Mouse (Mus musculus) frontal cortex, postnatal 14 days (tissue): ENCODE measurements around the gene Sash1.
"Not testable (repeated sequence)": the region's sequence is repeated elsewhere in the genome, so short reads cannot be mapped to it uniquely, and the experiment has no call there.

ENCODE experiments used
- DNase-seq, 2 experiments: peaks; one replicate each; pipeline ENCODE4 v3.0.0; 2022; ENCODE audit warnings: low spot score in 2 of 2

Gene Sash1

DNA sequence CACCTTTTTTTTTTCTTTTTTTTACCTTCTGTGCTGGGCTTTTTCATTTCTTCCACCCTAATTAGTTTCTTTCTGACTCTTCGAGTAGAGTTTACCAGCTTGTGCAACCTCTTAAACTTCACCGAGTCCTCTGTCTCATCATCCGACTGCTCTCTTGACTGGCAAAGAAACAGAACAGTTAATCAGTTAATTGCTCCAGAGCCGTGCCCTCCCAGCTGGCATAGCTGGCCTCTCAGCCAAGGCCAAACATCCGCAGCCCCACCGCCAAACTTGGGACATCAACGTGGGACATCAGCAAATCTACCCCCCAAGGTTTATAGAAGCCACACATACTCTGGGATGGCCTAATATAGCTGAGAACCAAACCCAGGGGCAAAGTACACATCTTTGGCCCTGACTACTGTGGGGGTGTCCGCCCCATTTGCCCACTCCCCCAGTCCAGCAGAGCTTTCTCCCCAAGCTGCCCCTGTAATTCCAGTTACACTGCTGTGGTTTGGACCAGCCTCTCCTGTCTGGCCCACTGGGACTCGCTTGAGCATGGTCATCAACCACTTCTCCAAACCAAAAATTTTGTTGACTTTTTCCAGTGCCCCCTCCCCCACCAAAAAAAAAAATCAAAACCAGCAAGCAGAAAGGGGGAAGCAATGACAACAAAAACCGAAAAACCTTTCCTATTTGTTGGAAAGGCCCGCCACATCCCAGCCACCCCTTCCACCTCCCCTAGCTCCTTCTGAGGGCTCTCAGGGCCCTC is 129.1 kb downstream of the Sash1 start:
- DNase-seq: no peak

DNA sequence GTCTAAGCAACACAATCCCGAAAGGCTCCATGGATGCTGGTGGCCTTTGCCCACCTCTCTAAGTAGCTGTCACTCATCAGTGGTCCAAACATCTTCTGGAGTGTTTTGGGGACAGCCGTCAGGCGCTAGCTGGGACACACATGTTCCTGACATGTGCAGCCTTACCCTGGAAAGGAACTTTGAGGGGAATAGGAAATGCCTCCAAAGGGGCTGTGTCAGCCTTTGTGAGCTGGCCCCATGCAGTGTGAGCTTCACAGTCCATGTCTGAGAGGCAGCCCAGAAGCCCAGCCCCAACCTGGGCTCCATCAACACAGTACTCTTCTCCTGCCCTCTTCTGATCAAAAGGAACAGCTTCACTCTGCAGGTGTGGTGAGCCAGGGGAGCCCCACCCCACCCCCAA is 132.5 kb downstream of the Sash1 start:
- no peak for DNase-seq

DNA sequence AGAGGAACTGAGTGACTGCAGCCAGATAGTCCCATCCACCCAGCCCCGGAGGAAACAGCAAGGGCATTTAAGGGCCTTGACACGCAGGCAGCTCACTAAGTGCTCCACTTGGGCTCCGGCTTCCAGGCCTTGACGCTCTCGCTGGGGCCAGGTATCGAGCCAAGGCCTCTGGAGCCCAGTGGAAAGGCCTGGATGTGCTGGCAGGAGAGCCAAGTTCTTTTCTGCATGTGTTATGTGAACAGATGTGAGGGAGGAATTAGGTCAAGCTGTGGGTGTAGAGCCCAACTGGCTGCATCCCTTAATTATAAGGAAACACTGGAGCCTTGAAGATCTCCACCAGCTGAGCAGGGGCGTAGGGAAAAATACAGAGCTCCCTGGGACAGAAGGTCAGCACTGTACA is 133.4 kb downstream of the Sash1 start:
- DNase-seq: peak in 1 of 2 experiments; percentile 51

DNA sequence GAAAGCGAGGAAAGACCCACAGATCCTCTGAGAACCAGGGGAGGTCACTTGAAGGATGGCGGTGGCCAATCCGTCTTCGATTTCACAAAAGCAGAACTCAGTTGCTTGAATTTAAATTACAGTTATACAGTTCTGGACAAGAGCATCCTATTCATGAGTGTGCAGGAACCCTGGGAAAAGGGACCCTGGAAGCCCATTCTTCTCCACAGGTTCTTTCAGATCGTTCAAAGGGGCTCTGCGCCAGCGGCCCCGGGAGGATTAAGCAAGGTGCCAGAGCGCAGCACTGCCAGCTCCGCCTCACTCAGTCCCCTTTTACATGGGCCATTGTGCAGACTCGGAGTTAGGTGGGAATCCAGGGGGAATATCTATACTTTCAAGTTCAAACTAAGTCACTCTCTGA is 136.3 kb downstream of the Sash1 start:
- no peak for DNase-seq

DNA sequence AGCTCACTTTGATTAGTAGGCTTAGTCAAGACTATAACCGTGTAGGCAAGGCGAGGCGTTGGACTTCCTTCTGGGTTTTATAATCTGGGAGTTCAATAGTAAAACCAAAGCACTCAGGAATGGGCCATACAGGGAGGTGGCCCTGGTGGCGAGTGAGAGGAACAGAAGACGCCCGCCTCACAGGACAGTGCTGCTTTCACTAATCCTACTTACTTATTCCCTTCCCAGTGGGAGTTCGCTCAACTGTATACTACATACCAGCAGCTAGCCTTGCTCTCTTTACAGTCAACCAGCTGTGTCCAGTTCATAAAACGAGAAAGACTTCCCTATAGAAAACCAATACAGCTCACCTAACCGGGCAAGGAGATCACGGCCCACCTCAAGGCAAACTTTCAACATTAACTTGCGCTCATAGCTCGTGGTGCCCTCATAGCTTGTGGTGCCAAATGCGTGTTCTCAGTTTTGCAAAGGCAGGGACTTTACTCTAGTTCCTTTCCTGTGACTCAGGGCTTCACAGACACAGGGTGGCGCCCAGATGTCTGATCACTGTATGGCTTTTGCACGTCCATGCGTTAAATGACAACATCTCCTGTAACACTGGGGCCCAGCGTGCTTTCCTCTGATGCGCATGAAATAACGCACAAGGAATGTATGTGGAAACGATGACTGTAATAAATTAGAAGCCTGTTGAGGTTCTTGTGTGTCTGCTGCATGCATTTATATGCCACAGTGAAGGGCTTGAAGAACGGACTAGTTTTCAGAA is 138.2 kb downstream of the Sash1 start:
- DNase-seq: no peak

DNA sequence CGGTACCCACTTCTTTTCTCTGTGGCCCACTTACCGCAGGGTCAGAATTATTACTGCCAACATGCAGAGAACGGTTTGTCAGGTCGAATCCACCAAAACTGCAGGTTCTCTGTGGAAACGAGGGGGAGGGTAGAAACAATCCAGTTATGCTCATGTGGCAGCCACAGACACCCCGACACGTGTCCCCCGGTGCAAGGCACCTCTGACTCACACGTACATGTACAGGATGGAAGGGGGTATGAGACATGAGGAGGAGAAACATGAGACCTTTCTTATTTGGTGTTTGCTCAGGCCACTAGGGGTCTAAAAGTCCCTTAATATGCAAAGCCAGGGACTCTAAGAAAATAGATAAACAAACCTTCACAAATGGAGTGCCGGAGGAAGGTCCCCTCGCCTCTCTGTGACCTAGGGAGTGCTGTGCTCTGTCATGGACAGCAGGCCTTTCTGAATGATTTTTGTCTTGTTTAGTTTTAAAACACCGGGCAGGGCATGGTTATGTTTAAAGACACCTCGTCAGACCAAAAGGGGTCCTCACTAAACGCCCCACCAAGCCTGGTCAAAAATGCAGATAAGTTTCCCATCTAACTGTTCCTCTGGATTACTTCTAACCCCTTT is 139.7 kb downstream of the Sash1 start:
- DNase-seq: no peak

DNA sequence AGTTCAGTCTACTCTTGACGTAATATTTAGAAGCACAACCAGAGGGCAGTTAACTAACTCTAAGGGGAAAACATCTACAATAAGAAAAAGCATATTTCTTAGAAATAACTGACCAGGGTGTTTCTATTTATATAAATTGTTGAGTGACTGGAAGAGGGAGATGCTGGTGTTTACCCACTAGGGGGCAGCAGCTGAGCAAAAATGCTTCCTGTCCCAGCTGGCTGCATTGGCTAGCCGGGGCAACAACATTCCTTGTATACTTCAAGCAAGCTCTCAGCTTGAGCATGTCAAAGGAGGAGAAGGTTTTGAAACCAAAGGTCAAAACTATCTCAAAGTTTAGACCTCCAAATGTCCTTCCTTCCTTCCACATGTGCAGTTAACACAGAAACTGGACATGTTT is 143.0 kb downstream of the Sash1 start:
- DNase-seq: peak in 1 of 2 experiments; percentile 44

DNA sequence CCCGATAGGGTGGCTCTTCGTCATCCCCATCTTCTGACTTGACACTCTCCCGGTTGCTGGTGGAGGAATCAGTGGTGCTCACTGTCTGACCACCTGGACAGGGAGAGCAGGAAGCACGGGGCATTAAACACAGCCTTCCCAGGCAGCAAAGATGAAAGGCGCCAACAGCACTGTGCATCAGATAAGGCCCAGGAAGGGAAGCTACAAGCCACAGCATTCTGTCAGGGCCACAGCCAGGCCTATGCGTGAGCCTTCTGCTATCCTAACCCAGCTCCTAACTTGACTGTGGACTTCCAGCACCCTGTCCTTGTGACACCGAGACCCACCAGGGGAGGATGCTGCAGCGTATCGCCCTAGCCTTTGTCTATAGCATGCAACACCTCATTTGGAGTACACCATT is 144.4 kb downstream of the Sash1 start:
- DNase-seq: no peak

DNA sequence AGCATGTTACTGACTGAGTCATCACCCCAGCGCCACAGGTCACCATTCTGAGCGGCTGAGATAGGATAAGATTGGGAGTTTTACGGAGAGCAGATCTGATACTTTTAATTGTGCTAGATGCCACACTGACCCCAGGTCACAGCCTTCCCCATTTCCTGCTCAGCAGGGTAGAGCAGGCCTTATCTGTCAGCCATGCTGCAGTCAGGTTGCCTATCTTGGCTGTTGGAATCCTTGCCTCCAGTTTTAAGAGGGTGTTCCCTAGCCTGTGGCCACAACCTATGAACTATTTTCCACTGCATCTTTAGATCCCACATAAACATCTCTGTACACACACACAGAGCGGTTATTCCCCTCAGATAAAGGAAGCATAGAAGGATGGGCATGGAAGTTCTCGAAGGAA is 145.1 kb downstream of the Sash1 start:
- DNase-seq: no peak

DNA sequence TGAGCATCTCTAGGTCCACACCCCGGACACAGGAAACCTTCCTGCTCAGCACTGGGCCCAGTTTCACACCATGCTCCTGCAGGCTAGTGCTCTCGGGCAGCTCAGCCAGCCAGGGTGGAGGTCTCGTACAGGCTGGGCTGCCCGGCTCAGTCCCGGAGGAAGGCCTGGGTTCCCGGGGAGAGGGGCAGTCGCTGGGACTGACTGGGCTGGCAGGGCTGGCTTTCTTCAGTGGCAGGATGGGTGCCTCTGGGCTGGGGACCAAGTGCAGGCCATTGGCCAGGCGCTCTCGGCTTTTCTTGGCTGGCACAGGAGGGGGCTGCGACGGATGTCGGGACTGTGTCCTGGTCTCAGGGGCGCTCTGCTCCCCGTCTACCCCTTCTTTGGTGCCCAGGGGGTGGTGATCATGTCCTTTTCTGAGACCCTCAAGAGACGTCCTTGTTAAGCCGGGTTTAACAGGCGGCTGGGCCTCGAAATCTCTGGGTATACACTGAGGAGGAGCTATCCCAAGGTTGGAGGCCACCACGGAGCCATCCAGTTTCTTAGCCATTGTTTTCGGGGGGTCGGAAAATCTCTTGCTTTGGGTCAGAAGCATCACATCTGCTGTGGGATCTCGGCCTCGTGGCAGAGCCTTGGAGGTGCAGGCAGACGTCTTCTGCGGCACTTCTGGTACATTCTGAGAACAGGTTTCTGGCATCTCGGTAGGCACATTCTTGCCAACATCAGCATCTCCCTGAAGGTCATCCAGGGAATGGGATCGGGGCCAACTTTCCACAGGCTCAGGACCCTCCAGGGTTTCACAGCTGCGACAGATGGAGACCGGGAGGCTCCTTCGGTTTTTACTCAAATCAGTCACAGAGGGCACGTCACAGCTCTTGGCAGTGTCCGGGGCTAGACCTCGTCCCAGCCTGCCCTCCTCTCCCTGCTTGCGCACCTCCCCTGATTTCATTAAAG is 156.2 kb downstream of the Sash1 start:
- no peak for DNase-seq

DNA sequence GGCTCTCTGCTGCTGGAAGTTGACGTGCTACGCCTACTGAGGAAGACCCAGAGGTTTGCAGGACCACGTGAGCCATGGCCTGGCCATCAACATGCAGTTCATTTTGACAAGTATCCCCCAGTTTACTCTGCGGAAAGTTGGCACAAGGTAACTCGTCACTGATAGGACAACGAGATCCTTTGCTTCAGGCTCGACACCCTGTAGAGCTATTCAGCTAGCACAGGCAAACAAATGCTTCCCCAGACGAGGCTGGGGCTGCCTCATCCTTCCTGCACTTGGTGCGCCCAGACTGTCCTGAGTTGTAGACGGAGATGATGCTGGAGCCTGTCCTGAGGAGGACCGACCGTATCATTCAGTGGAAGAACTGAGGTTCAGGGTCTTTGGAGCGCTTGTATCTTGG is 166.5 kb downstream of the Sash1 start:
- DNase-seq: no peak

DNA sequence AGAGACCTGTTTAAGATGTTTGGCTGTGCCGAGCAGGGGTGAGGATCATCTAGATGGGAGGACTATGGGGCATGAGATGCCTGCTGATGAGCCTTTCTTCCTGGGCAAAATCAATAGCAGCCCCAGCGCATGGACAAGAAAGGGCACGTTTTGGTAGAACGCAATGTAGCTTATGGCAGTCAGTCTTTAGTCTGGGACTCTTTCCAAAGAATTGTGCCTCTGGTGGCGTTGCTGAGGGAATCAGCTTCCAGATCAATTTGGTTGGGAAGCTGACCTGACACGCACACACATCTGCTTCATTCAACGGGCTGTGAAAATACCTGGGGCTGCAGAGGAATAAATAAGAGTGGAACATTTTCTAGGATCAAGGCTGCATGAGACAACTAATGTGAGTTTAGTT is 167.0 kb downstream of the Sash1 start:
- DNase-seq: no peak

DNA sequence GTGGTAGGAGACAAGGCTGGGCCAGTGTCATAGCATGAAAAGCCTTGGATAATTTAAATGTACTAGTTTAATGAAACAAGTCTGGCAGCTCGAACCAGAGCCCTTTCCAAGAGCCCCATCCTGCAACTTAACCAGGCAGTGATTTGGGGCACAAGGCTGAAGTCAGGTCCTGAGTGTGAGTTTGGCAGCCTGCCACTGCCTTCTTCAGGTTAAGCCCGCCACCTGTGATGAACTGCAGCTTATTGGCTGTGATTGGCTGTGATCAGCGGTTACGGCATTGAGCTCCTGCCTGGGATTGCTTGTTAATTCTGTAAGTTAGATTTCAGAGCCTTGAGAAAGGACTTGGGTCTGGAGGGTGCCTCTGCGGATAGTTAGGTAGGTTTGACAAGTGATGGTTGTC is 168.7 kb downstream of the Sash1 start:
- DNase-seq: no peak

DNA sequence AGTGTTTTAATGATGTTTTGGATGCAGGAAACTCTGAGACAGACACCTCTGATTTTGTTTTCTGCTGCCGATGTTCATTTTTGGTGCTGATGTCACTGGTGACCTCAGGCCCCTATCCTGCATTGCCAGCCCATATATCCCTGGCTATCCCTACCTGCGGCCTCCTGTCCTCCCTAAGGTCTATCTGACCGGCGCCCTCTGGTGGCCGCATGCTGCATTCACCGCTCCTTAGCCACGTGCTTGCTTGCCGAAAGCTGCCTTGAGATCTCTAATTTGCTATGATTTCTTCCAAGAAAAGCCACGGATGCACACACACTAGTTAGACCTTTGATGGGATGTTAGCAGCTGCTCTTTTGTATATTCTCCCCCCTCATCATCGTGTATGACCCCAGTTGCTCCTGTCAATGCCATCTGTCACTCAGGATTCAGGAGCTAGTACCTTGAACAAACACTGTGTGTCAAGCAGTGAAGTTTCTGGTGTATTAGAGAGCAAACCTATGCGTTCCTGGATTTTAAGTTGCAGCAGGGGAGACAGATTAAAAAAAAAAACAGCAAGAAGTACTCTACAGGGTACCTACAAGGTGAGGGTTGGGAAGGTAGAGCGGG is 170.1 kb downstream of the Sash1 start:
- peak; percentile 44 to 74 for DNase-seq

DNA sequence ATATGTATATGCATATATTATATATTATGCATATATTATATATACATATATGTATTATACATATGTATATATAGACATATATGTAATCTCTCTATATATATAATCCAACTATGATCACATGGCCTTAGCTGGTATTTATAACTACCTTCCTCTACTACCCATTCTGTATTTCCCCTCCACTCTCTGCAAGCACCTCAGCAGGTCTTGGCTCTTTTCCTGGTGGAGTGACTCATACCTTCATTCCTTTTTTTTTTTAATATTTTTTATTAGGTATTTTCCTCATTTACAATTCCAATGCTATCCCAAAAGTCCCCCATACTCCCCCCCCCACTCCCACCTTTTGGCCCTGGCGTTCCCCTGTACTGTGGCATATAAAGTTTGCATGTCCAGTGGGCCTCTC is 189.2 kb downstream of the Sash1 start:
- DNase-seq: not testable (repeated sequence)

DNA sequence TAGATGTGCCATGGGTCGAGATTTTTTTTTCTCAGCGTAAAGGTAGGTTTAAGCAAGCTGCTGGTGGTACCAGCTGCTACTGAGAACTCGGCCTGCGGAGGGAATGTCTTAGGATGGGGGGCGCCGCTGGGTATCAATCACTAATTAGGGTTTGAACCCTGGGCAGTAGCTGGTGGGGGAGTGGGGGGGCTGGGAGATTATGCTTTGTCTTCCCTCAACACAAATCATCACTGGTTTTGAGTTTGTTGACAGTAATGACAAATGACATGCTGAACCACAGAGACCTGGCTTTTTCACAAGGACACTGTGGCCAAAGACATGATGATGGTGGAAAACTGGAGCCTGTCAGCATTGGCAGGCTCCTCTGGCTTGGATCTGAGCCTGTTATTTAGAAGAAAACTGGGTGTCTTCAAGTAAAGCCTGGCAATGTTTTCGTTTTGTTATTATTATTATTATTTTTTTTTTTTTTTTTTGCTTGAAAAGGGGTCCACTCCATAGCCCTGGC is 191.8 kb downstream of the Sash1 start:
- DNase-seq: no peak

DNA sequence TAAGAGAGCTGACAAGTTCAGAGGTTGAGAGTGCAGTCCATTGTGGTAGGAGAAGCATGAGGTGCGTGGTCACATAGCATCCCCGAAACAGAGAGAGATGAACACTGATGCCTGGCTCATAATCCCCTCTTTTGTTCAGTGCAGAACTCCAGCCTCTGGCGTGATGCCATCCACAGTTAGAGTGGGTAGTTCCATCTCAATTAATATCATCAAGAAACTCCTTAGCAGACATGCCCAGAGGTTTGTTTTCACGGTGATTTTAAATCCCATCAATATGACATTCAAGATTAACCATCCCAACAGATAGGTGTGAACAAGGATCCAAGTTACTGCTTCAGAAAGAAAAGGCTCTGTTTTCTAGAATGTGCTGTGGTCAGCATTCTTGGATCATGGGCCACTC is 192.3 kb downstream of the Sash1 start:
- no peak for DNase-seq

DNA sequence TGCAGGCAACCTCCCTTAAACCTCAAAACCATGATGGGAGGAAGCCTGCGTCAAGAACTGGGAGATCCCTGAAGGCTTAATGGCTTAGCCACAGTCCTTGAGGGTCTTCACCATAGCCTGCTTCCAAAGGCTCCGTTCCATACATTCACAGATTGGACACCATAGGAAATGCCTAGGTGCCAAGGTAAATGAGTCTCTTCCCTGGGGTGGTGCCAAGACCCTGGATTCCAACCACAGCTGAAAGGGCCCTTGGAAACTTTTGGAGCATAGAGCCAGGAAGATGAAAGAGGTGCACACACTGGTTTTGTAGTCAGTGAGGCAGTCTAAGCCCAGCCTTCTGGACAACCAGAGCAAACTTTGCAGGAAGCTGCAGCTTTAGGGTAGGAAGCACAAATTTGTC is 193.3 kb downstream of the Sash1 start:
- no peak for DNase-seq

DNA sequence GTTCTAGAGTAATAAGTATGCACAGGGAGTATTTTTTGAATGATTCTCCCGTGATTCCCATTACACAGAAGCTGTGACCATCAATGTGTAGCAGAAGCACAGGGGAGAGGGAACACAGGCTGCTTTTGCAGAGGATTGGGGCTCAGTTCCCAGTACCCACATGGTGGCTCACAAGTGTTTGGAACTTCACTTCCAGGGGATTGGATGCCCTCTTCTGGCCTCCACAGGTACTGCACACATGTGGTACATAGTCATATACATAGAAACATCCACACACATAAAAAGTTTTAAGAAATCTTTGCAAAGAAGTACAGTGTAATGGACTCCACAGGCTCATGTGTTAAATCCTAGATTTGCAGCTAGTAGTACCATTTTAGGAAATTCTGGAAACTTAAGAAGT is 199.7 kb downstream of the Sash1 start:
- no peak for DNase-seq

DNA sequence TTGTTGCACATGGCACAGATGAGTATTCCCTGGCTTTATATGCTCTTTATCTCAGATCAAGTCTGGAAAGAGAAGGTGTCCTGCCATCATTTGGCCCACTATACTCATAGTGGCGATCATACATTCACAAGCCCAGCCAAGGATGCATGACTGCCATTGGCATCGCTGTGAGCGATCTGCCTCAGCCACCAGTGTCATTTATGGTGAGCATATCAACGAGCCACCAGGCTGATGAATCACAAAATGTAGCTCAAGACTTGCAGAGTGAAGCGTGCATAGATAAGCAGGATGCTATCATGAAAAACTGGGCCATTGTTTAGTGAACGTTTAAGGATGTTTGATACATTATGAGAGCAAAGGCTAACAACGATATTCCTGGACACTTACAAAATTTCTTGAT is 200.6 kb downstream of the Sash1 start:
- DNase-seq: no peak

DNA sequence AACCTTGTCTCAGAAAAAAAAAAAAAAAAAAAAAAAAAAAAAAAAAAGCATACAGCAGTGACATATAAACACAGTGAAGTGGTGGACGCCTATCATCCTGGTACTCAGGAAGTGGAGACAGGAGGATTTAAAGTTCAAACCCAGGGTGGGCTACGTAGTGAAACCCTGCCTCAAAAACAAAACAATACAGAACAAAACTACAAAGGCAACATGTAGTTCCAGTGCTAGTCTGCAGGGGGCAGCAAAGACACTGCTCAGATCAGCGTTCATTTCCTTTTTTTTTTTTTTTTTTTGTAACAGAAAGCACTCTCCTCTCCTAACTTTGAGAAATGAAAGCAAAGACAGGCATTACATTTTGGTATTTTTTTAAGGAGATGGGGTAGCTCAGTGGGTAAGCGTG is 203.0 kb downstream of the Sash1 start:
- peak in 1 of 2 experiments; percentile 40 for DNase-seq
